Mouse (Mus musculus) stomach, postnatal 0 days (tissue): ENCODE measurements around the gene Slc22a17. TPM values are rescaled to one million over a fixed set of nuclear protein-coding genes. Genes with fewer than 3 reads are reported as not detected.

Experiments
- ATAC-seq: fragments of 200-750 bp; cut with Nextera tagmentation; 2 replicates; pipeline ENCODE4 v1.8.0; 2017; ENCODE audit not compliant: low FRiP score, low TSS enrichment
- DNase-seq: peaks from one replicate; pipeline ENCODE4 v3.0.0-alpha.2; 2016; ENCODE audit warnings: low spot score
- H3K27ac ChIP-seq: fragments of 300-500 bp; sonication (generic); replicated peaks from 2 replicates; pipeline ENCODE4 v1.5.1; 2014; ENCODE audit warnings: mild to moderate bottlenecking, control low read depth
- H3K27me3 ChIP-seq: fragments of 300-500 bp; sonication (generic); 2 replicates; pipeline ENCODE4 v1.6.1; 2014; ENCODE audit warnings: low read length; ENCODE audit not compliant: control insufficient read depth, insufficient read depth
- H3K36me3 ChIP-seq: fragments of 300-500 bp; sonication (generic); 2 replicates; pipeline ENCODE4 v1.6.1; 2014; ENCODE audit warnings: low read length, mixed read lengths; ENCODE audit not compliant: control insufficient read depth, insufficient read depth
- H3K4me1 ChIP-seq: fragments of 300-500 bp; sonication (generic); replicated peaks from 2 replicates; pipeline ENCODE4 v1.6.1; 2014; ENCODE audit warnings: antibody characterized with exemption; ENCODE audit not compliant: control insufficient read depth, insufficient read depth
- H3K4me2 ChIP-seq: fragments of 300-500 bp; sonication (generic); replicated peaks from 2 replicates; pipeline ENCODE4 v1.6.1; 2014; ENCODE audit warnings: low read depth, mild to moderate bottlenecking, control low read depth, moderate library complexity
- H3K4me3 ChIP-seq: fragments of 300-500 bp; sonication (generic); 2 replicates; pipeline ENCODE4 v1.5.1; 2014; ENCODE audit warnings: low read depth, low read length, control low read depth
- H3K9ac ChIP-seq: fragments of 300-500 bp; sonication (generic); 2 replicates; pipeline ENCODE4 v1.6.1; 2014; ENCODE audit warnings: mild to moderate bottlenecking, low read length, control low read depth, mixed read lengths
- H3K9me3 ChIP-seq: fragments of 300-500 bp; sonication (generic); 2 replicates; pipeline ENCODE4 v1.6.1; 2016; ENCODE audit warnings: low read length; ENCODE audit not compliant: control insufficient read depth
- CTCF ChIP-seq: IDR thresholded peaks from 2 replicates; pipeline ENCODE4 v1.5.1; 2016; ENCODE audit warnings: antibody characterized with exemption, low read depth, mild to moderate bottlenecking, moderate library complexity
- EP300 ChIP-seq: optimal IDR thresholded peaks from 2 replicates; pipeline ENCODE3; 2016; ENCODE audit warnings: antibody characterized with exemption
- WGBS: fragments of 180-500 bp; shearing (Covaris S2); extraction: QIAGEN DNeasy Blood & Tissue Kit; methylation state at CpG from one replicate; pipeline ENCODE4 v1.1.7; 2014; 5-methylcytosine and 5-hydroxymethylcytosine counted together
- polyA plus RNA-seq: library from polyadenylated mRNA; unstranded; fragments of >200 nt; fragmentation: Nextera tagmentation; extraction: Ambion mirVana; gene quantifications from 2 replicates; pipeline ENCODE4 v1.2.1, GENCODE M21; 2015

Gene Slc22a17
- polyA plus RNA-seq, 1 experiment from 2014 or later = 15.4 TPM

DNA sequence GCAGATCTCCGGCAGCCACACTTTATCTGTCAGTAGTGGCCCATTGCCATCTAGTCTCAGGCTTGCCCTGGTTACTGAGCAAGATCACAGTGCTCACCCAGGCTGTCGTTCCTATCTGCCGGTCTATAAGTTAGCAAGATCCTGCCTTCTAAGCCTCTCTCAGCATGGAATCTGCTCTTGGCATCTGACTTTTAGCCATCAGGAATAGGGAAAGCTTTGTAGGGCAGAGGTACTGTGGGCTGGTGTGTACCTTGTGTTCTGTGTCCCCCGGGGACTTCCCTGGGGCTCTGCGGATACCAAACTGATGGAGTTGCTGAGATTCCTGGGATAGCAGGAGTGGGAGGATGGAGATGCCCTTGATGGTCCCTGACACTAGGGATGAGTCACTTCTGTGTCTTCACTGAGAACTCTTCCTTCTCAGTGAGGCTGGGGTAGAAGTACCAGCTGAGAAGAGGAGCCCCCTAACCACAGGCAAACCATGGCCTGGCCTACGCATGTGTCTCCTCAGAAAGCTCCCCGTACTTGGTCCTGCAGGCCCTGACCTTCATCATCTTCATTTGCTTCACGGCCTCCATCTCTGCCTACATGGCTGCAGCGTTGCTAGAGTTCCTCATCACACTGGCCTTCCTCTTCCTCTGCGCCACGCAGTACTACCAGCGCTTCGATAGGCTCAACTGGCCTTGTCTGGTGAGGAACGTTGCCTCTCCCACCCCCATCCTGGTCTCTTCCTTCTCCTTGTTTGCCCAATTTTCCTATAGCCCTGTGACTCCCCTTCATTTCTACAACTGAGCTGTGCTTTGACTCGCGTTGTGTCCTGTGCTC is 24.6 kb upstream of the Slc22a17 start:
- DNase-seq (no peak), ATAC-seq (no peak)
- no peak overlapping the region for H3K27ac ChIP-seq
- H3K27me3 ChIP-seq = no peaks in the 10 kb centered on the region
- H3K36me3 ChIP-seq = no peaks in the 10 kb centered on the region
- no peak overlapping the region for H3K4me3 ChIP-seq
- 90% methylated on average over 16 of the region's 16 CpGs for WGBS
- H3K4me2 ChIP-seq = no peak overlapping the region
- TF ChIP-seq EP300 (no peak), CTCF (no peak)
- no peaks in the 10 kb centered on the region for H3K9me3 ChIP-seq
- no peaks in the 10 kb centered on the region for H3K4me1 ChIP-seq
- no peak overlapping the region for H3K9ac ChIP-seq

- TF ChIP-seq CTCF (no peak), EP300 (no peak)
- Histone ChIP-seq H3K4me1 (no peaks in the 10 kb centered on the region), H3K4me2 (no peak overlapping the region), H3K4me3 (no peak overlapping the region), H3K27ac (no peak overlapping the region), H3K9ac (no peak overlapping the region), H3K36me3 (no peaks in the 10 kb centered on the region), H3K9me3 (no peaks in the 10 kb centered on the region), H3K27me3 (no peaks in the 10 kb centered on the region)
- WGBS = 51% methylated on average over 6 of the region's 6 CpGs
- DNase-seq (no peak), ATAC-seq (no peak)
Observed at GRCm38 (mm10) chr14:54936831-54937160, 23.9 kb upstream of the Slc22a17 start.

DNA sequence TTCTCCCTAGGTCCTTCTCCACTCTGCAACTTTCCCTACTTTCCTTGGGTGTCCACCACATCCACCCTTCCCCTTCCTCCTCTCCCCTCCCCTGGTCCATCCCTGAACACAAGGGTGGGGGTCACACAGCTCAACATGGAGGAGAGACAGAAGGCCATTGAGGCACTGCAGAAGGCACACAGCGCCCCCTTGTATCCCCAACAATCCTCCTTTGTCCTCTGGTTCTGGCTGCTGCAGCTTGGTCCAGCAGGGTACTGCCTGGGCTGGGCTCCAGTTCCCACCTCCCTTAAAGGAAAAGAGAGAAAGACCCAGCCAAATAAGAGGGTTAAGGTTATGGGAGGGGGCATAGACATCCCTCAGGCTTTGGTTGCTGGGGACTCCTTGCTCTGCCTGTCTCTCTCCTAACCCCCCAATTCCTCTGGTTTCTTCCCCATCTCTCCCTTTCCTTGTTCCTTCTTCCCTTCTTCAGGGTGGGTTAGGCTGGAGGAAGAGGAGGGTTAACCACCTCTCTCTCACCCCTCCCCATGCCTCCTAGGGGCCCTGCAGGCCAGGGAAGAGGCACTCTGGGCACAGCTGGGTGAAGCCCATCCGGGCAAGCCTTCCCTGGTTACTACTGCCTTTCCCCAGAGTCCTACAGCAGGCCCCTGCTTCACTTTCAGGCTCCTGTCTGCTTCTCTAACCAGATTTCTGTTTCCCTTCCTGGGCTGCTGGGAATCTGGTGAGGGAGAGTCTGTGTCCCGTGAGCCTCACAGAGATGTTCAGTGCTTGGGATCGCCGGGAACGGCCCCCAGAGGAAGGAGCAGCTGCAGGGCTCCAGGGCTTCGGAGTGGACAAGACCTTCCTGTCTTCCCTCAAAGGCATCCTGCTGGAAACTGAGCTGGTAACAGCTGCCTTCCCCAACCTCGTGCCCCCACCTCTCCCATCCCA is 23.2 kb upstream of the Slc22a17 start, which contains the start of gene Cmtm5:
TSS of gene Cmtm5 (plus strand) at position 358 of the 927 bp plus-strand sequence.
- Histone ChIP-seq H3K27me3 (no peaks in the 10 kb centered on the region), H3K4me1 (no peaks in the 10 kb centered on the region), H3K9ac (peak within 1 kb of the TSS; percentile 31; the same call in 1 of the 2 replicates), H3K4me2 (no peak within 1 kb of the TSS), H3K4me3 (no peak within 1 kb of the TSS), H3K36me3 (no peaks in the 10 kb centered on the region), H3K9me3 (no peaks in the 10 kb centered on the region), H3K27ac (no peak within 1 kb of the TSS)
- TF ChIP-seq EP300 (no peak), CTCF (peak; percentile 51)
- 48% methylated on average over 8 of the region's 8 CpGs for WGBS
- DNase-seq = no peak
- peak; percentile 33; the same call in 1 of the 2 replicates for ATAC-seq

GRCm38 (mm10) chr14:54932645-54933150 is 19.8 kb upstream of the Slc22a17 start, which contains the start of gene Il25:
Gene Il25, plus strand, starts transcription at chr14:54932695.
- H3K27me3 ChIP-seq = no peaks in the 10 kb centered on the region
- WGBS = 26% methylated on average over 6 of the region's 6 CpGs
- no peak within 1 kb of the TSS for H3K4me2 ChIP-seq
- H3K4me1 ChIP-seq = peaks cover under 1% of the 10 kb centered on the region
- DNase-seq (no peak), ATAC-seq (no peak)
- H3K9ac ChIP-seq = no peak within 1 kb of the TSS
- no peak within 1 kb of the TSS for H3K27ac ChIP-seq
- TF ChIP-seq EP300 = no peak
- H3K9me3 ChIP-seq = no peaks in the 10 kb centered on the region
- H3K4me3 ChIP-seq = no peak within 1 kb of the TSS
- no peaks in the 10 kb centered on the region for H3K36me3 ChIP-seq

- H3K9me3 ChIP-seq = no peaks in the 10 kb centered on the region
- H3K9ac ChIP-seq = no peak overlapping the region
- DNase-seq (no peak), ATAC-seq (no peak)
- H3K4me1 ChIP-seq = peaks cover 4% of the 10 kb centered on the region
- no peak for TF ChIP-seq EP300
- no peak for TF ChIP-seq CTCF
- H3K27me3 ChIP-seq = no peaks in the 10 kb centered on the region
- 24% methylated on average over 2 of the region's 2 CpGs for WGBS
- no peaks in the 10 kb centered on the region for H3K36me3 ChIP-seq
- H3K4me3 ChIP-seq = no peak overlapping the region
- peak overlapping the region; percentile 53; the same call in 1 of the 2 replicates for H3K27ac ChIP-seq
- H3K4me2 ChIP-seq = no peak overlapping the region
Observed at GRCm38 (mm10) chr14:54930431-54930830, 17.5 kb upstream of the Slc22a17 start.
